Mouse (Mus musculus) spleen, adult 2 months (tissue): ENCODE data around the gene Txnl4b. TPM values are rescaled to one million over a fixed set of nuclear protein-coding genes. Genes with fewer than 3 reads are reported as not detected.
A peak's percentile ranks its signal among the peaks of the same experiment; 100 is the strongest.

Source experiments
- DNase-seq, 2 experiments: peaks; one replicate each; pipeline versions ENCODE4 v3.0.0 to v3.0.0-alpha.2; 2012 to 2021; ENCODE audit warnings: low spot score in 2 of 2, low read depth in 1 of 2
- H3K27ac ChIP-seq: fragments of 200-500 bp; 2 replicates; pipeline ENCODE4 v1.5.1; 2012; ENCODE audit warnings: low read length, inconsistent platforms; ENCODE audit not compliant: insufficient read depth
- H3K27me3 ChIP-seq: fragments of 200-500 bp; 2 replicates; pipeline ENCODE4 v1.6.1; 2012; ENCODE audit warnings: mild to moderate bottlenecking, moderate library complexity, low read length, inconsistent platforms; ENCODE audit not compliant: control insufficient read depth, insufficient read depth
- H3K36me3 ChIP-seq: fragments of 200-500 bp; 2 replicates; pipeline ENCODE4 v1.6.1; 2012; ENCODE audit warnings: mild to moderate bottlenecking, low read length, inconsistent platforms; ENCODE audit not compliant: control insufficient read depth, insufficient read depth
- H3K4me1 ChIP-seq: fragments of 200-500 bp; 2 replicates; pipeline ENCODE4 v1.6.1; 2011; ENCODE audit warnings: inconsistent platforms; ENCODE audit not compliant: control insufficient read depth, insufficient read depth, insufficient read length
- H3K4me3 ChIP-seq: fragments of 200-500 bp; 2 replicates; pipeline ENCODE4 v1.5.1; 2011; ENCODE audit warnings: mild to moderate bottlenecking, inconsistent platforms; ENCODE audit not compliant: insufficient read depth, insufficient read length; ENCODE audit errors: extremely low read depth
- CTCF ChIP-seq: fragments of 200-500 bp; IDR thresholded peaks from 2 replicates; pipeline ENCODE4 v1.5.1; 2011; ENCODE audit warnings: mild to moderate bottlenecking, inconsistent platforms; ENCODE audit not compliant: insufficient read depth, insufficient read length, insufficient replicate concordance; ENCODE audit errors: extremely low read depth
- POLR2A ChIP-seq: fragments of 200-500 bp; IDR thresholded peaks from 2 replicates; pipeline ENCODE4 v1.6.1; 2011; ENCODE audit warnings: low read depth, low read length, inconsistent platforms
- WGBS: fragments of 180-500 bp; shearing (Covaris S2); methylation state at CpG from one replicate; pipeline ENCODE4 v1.1.7; 2018; 5-methylcytosine and 5-hydroxymethylcytosine counted together
- polyA plus RNA-seq: library from polyadenylated mRNA; depleted of rRNA; stranded (reverse); fragments of >200 nt; gene quantifications from 2 replicates; pipeline ENCODE4 v1.2.3, GENCODE M21; 2012

Txnl4b gene
- polyA plus RNA-seq, 1 experiment: 2.6 TPM

DNA sequence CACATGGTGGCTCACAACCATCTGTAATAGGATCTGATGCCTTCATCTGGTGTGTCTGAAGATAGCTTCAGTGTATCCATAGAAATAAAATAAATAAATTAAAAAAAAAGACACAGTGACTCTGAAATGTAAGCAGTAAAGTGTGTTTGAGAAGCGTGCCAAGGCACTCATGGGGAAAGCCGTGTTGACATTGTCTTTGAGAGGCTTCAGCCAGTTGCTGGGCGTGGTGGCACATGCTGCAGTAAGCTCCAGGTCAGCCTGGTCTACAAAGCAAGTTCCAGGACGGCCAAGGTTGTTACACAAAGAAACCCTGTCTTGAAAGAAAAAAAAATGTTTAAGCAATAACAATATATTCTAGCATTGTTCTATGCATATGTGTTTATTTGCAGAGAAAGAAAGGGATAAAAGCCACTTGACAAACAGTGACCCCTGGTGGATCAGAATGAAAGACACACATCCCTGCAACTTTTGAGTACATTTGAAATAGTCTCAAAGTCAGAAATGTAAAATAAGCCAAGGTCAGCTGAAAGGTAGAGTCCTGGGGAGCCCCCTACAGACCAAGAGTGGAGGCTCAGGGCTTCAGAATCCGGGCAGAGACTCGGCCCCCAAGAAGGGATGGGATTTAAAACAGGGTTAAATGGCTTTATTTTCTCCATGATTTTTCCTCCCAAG lies 27.6 kb downstream of the Txnl4b start:
- H3K27ac ChIP-seq: no peak overlapping the region
- no peaks in the 10 kb centered on the region for H3K27me3 ChIP-seq
- H3K4me1 ChIP-seq: no peaks in the 10 kb centered on the region
- peaks cover 9% of the 10 kb centered on the region for H3K36me3 ChIP-seq
- WGBS: 75% methylated on average over 6 of the region's 6 CpGs
- no peak overlapping the region for H3K4me3 ChIP-seq
- no peak for TF ChIP-seq CTCF
- no peak for TF ChIP-seq POLR2A
- DNase-seq: no peak

- WGBS: 51% methylated on average over 8 of the region's 8 CpGs
- Histone ChIP-seq H3K4me1 (no peaks in the 10 kb centered on the region), H3K27ac (no peak overlapping the region), H3K27me3 (no peaks in the 10 kb centered on the region), H3K36me3 (peaks cover 11% of the 10 kb centered on the region), H3K4me3 (no peak overlapping the region)
- peak; percentile 75; the same call in 1 of the 2 replicates for TF ChIP-seq CTCF
- no peak for TF ChIP-seq POLR2A
- DNase-seq: peak in 1 of 2 experiments; percentile 58
Observed at GRCm38 (mm10) chr8:109595854-109596253, 30.2 kb downstream of the Txnl4b start.

DNA sequence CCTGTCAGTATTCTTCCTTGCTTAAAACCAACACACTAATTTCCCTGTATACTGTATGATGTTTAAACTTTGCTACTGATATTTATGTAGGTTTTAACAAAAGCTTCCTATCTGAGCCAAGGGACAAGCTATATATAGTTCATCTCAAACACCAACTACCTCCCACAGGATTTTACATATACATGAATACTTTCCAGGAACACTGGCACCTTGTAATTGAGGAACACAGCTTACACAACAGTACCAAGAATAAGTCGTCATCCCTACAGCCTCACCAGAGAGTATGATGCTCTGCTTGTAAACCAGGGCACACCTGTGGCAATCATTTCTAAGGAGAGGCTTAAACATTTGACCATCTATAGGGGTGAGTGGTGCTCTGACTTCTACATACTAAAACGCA lies 41.0 kb downstream of the Txnl4b start:
- H3K27ac ChIP-seq: no peak overlapping the region
- 84% methylated on average over 2 of the region's 2 CpGs for WGBS
- no peak for DNase-seq
- no peak overlapping the region for H3K4me3 ChIP-seq
- H3K36me3 ChIP-seq: peaks cover 11% of the 10 kb centered on the region
- no peaks in the 10 kb centered on the region for H3K27me3 ChIP-seq
- TF ChIP-seq CTCF (no peak), POLR2A (no peak)
- no peaks in the 10 kb centered on the region; the same call in 1 of the 2 replicates for H3K4me1 ChIP-seq

- Histone ChIP-seq H3K4me3 (peak overlapping the region; percentile 64), H3K27me3 (no peaks in the 10 kb centered on the region), H3K27ac (no peak overlapping the region), H3K36me3 (peaks cover 6% of the 10 kb centered on the region), H3K4me1 (no peaks in the 10 kb centered on the region; the same call in 1 of the 2 replicates)
- TF ChIP-seq POLR2A (no peak), CTCF (no peak)
- WGBS: 18% methylated on average over 12 of the region's 12 CpGs
- no peak for DNase-seq
Observed at GRCm38 (mm10) chr8:109607650-109608049, 42.0 kb downstream of the Txnl4b start.

- Histone ChIP-seq H3K4me3 (peak within 1 kb of the TSS; percentile 64), H3K36me3 (peaks cover 6% of the 10 kb centered on the region), H3K27ac (peak within 1 kb of the TSS; percentile 90), H3K27me3 (no peaks in the 10 kb centered on the region), H3K4me1 (no peaks in the 10 kb centered on the region; the same call in 1 of the 2 replicates)
- TF ChIP-seq CTCF: no peak
- no peak; the same call in 1 of the 2 replicates for TF ChIP-seq POLR2A
- DNase-seq: peak; percentile 94 to 97
- WGBS: under 1% methylated on average over 42 of the region's 42 CpGs
Observed at GRCm38 (mm10) chr8:109608271-109609152, 42.8 kb downstream of the Txnl4b start, which contains the start of gene Dhodh. Gene Dhodh (minus strand): TSS chr8:109608673.

- Histone ChIP-seq H3K27ac (peak overlapping the region; percentile 73), H3K36me3 (peaks cover 4% of the 10 kb centered on the region), H3K4me3 (peak overlapping the region; percentile 64), H3K27me3 (no peaks in the 10 kb centered on the region), H3K4me1 (no peaks in the 10 kb centered on the region; the same call in 1 of the 2 replicates)
- no peak for TF ChIP-seq POLR2A
- no peak for TF ChIP-seq CTCF
- DNase-seq: no peak
- 21% methylated on average over 5 of the region's 5 CpGs for WGBS
Observed at GRCm38 (mm10) chr8:109609153-109609502, 43.4 kb downstream of the Txnl4b start.
